Mouse (Mus musculus): Measurements from ENCODE around the gene Galnt17. TPM values are rescaled to one million over a fixed set of nuclear protein-coding genes. Genes with fewer than 3 reads are reported as not detected.

Gene Galnt17
- polyA plus RNA-seq, 1 experiment = 0.08 TPM

GRCm38 (mm10) chr5:131315016-131315415, 6.7 kb upstream of the Galnt17 start:
- H3ac ChIP-seq (ENCODE audit: control insufficient read depth, insufficient read length) = no peak overlapping the region
- no peak overlapping the region for H3K4me2 ChIP-seq (ENCODE audit: low read depth)
- H3K36me3 ChIP-seq (ENCODE audit: control insufficient read depth, insufficient read depth) = no peaks in the 10 kb centered on the region

DNA sequence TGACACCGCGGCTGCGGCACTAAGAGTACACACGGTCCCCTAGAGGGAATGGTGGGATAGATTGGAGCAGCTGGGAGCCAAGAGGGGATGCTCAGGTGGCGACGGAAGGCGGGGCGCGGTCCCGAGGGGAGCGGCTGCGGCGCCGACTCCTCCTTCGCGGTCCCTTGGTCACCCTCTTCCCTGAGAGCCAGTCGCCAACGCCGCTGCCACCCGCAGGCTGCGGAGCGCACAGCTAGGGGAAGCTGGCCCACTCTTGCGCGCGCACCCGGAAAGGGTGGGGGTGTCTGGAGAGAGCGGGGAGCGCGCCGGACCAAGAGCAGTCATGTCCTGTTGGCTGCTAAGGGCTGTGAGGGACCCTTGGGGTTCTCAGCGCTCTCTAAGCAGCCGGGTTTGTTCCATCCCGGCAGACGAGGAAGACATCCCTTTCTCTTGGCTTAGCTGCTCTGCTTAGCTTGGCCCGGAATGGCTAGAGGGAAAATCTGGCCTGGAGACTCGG, 593 bp downstream of the Galnt17 start:
- no peak overlapping the region for H3K4me3 ChIP-seq
- H3K36me3 ChIP-seq (ENCODE audit: control insufficient read depth, insufficient read depth) = no peaks in the 10 kb centered on the region
- no peak overlapping the region for H3K4me2 ChIP-seq (ENCODE audit: low read depth)
- TF ChIP-seq E2F4 (IDR thresholded peaks at IDR 0.05; ENCODE audit: insufficient read depth) (no peak), TCF12 (IDR thresholded peaks at IDR 0.05; ENCODE audit: insufficient read depth, poor library complexity, severe bottlenecking) (no peak), CEBPB (IDR thresholded peaks at IDR 0.05; ENCODE audit: insufficient read depth, poor library complexity, severe bottlenecking) (no peak), MYOG (IDR thresholded peaks at IDR 0.05; ENCODE audit: control insufficient read depth in 1 of 3, insufficient read depth in 1 of 3, insufficient read length in 2 of 3, low read depth in 2 of 3) (no peak), REST (IDR thresholded peaks at IDR 0.05; ENCODE audit: insufficient read depth, insufficient read length) (no peak), POLR2A (IDR thresholded peaks at IDR 0.05; ENCODE audit: insufficient read length, low read depth) (no peak), POLR2AphosphoS2 (IDR thresholded peaks at IDR 0.05; ENCODE audit: insufficient read length, low read depth) (no peak)
- H3K79me2 ChIP-seq (ENCODE audit: control insufficient read depth, insufficient read depth) = no peaks in the 10 kb centered on the region
- H3K27me3 ChIP-seq (ENCODE audit: control insufficient read depth, insufficient read depth, insufficient read length) = no peaks in the 10 kb centered on the region
- H3ac ChIP-seq (ENCODE audit: control insufficient read depth, insufficient read length) = no peak overlapping the region

More at GRCm38 (mm10) chr5:131315016-131315415, 6.7 kb upstream of the Galnt17 start:
- no peaks in the 10 kb centered on the region for H3K79me2 ChIP-seq (ENCODE audit: control insufficient read depth, insufficient read depth)
- H3K4me3 ChIP-seq = no peak overlapping the region
- no peaks in the 10 kb centered on the region for H3K27me3 ChIP-seq (ENCODE audit: control insufficient read depth, insufficient read depth, insufficient read length)
- TF ChIP-seq E2F4 (IDR thresholded peaks at IDR 0.05; ENCODE audit: insufficient read depth) = no peak
- no peak for TF ChIP-seq TCF3 (IDR thresholded peaks at IDR 0.05; ENCODE audit: insufficient read length, low read depth)
- no peak for TF ChIP-seq POLR2AphosphoS2 (IDR thresholded peaks at IDR 0.05; ENCODE audit: insufficient read length, low read depth)
- TF ChIP-seq POLR2A (IDR thresholded peaks at IDR 0.05; ENCODE audit: insufficient read length, low read depth) = no peak
- no peak for TF ChIP-seq CEBPB (IDR thresholded peaks at IDR 0.05; ENCODE audit: insufficient read depth, poor library complexity, severe bottlenecking)
- no peak for TF ChIP-seq TCF12 (IDR thresholded peaks at IDR 0.05; ENCODE audit: insufficient read depth, poor library complexity, severe bottlenecking)
- TF ChIP-seq MAX (IDR thresholded peaks at IDR 0.05; ENCODE audit: low read depth) = no peak
- TF ChIP-seq SRF (IDR thresholded peaks at IDR 0.05; ENCODE audit: control insufficient read depth, insufficient read length, low read depth) = no peak
- TF ChIP-seq USF1 (IDR thresholded peaks at IDR 0.05; ENCODE audit: low read depth) = no peak
- TF ChIP-seq REST (IDR thresholded peaks at IDR 0.05; ENCODE audit: insufficient read depth, insufficient read length) = no peak
- no peak for TF ChIP-seq MYOG (IDR thresholded peaks at IDR 0.05; ENCODE audit: control insufficient read depth in 1 of 3, insufficient read depth in 1 of 3, insufficient read length in 2 of 3, low read depth in 2 of 3)
- TF ChIP-seq MYOD1 (IDR thresholded peaks at IDR 0.05; ENCODE audit: control insufficient read depth in 1 of 3, insufficient read length in 2 of 3, low read depth in 2 of 3) = no peak

GRCm38 (mm10) chr5:131306908-131307655, 1.2 kb downstream of the Galnt17 start:
- Histone ChIP-seq H3K36me3 (ENCODE audit: control insufficient read depth, insufficient read depth) (no peaks in the 10 kb centered on the region), H3K79me2 (ENCODE audit: control insufficient read depth, insufficient read depth) (no peaks in the 10 kb centered on the region), H3K4me3 (no peak overlapping the region), H3K27me3 (ENCODE audit: control insufficient read depth, insufficient read depth, insufficient read length) (no peaks in the 10 kb centered on the region), H3ac (ENCODE audit: control insufficient read depth, insufficient read length) (no peak overlapping the region), H3K4me2 (ENCODE audit: low read depth) (no peak overlapping the region)
- TF ChIP-seq MYOD1 (IDR thresholded peaks at IDR 0.05; ENCODE audit: control insufficient read depth in 1 of 3, insufficient read length in 2 of 3, low read depth in 2 of 3) (no peak), POLR2AphosphoS2 (IDR thresholded peaks at IDR 0.05; ENCODE audit: insufficient read length, low read depth) (no peak), USF1 (IDR thresholded peaks at IDR 0.05; ENCODE audit: low read depth) (no peak), TCF12 (IDR thresholded peaks at IDR 0.05; ENCODE audit: insufficient read depth, poor library complexity, severe bottlenecking) (no peak), POLR2A (IDR thresholded peaks at IDR 0.05; ENCODE audit: insufficient read length, low read depth) (no peak), MYOG (IDR thresholded peaks at IDR 0.05; ENCODE audit: control insufficient read depth in 1 of 3, insufficient read depth in 1 of 3, insufficient read length in 2 of 3, low read depth in 2 of 3) (no peak), CEBPB (IDR thresholded peaks at IDR 0.05; ENCODE audit: insufficient read depth, poor library complexity, severe bottlenecking) (no peak), MAX (IDR thresholded peaks at IDR 0.05; ENCODE audit: low read depth) (no peak), SRF (IDR thresholded peaks at IDR 0.05; ENCODE audit: control insufficient read depth, insufficient read length, low read depth) (no peak), TCF3 (IDR thresholded peaks at IDR 0.05; ENCODE audit: insufficient read length, low read depth) (no peak), REST (IDR thresholded peaks at IDR 0.05; ENCODE audit: insufficient read depth, insufficient read length) (no peak), E2F4 (IDR thresholded peaks at IDR 0.05; ENCODE audit: insufficient read depth) (no peak)

DNA sequence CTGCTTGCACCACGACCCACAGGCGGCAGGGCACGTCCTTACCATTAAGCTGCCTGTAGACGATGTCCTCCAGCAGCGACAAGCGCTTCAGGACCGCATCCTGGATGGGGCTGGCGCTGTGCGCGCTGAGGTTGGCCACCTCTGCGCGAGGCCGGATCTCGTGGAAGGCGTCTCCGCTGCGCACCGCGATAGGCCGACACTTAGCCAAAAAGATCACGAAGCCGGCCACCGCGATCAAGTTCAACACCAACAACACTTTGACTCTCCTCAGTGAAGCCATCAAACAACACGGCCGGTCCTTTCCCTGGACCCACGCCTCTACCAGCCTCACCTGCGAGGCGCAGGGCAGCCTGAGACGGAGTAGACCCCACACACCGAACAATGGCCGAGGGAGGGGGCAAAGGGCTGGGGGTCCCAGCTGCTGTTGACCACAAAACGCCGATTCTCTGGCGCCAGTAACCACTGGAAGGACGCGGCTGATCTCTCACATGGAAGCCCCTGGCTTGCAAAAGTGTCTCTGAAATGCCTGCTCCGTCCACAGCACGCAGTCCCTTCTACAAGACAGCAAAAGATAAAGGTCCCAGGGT, 1.9 kb downstream of the Galnt17 start:
- H3K4me2 ChIP-seq (ENCODE audit: low read depth) = no peak overlapping the region
- H3ac ChIP-seq (ENCODE audit: control insufficient read depth, insufficient read length) = no peak overlapping the region
- no peak overlapping the region for H3K4me3 ChIP-seq
- H3K36me3 ChIP-seq (ENCODE audit: control insufficient read depth, insufficient read depth) = no peaks in the 10 kb centered on the region
- TF ChIP-seq MYOG (IDR thresholded peaks at IDR 0.05; ENCODE audit: control insufficient read depth in 1 of 3, insufficient read depth in 1 of 3, insufficient read length in 2 of 3, low read depth in 2 of 3) (no peak), POLR2A (IDR thresholded peaks at IDR 0.05; ENCODE audit: insufficient read length, low read depth) (no peak), USF1 (IDR thresholded peaks at IDR 0.05; ENCODE audit: low read depth) (no peak), SRF (IDR thresholded peaks at IDR 0.05; ENCODE audit: control insufficient read depth, insufficient read length, low read depth) (no peak), REST (IDR thresholded peaks at IDR 0.05; ENCODE audit: insufficient read depth, insufficient read length) (no peak), CEBPB (IDR thresholded peaks at IDR 0.05; ENCODE audit: insufficient read depth, poor library complexity, severe bottlenecking) (no peak), E2F4 (IDR thresholded peaks at IDR 0.05; ENCODE audit: insufficient read depth) (no peak), TCF3 (IDR thresholded peaks at IDR 0.05; ENCODE audit: insufficient read length, low read depth) (no peak), TCF12 (IDR thresholded peaks at IDR 0.05; ENCODE audit: insufficient read depth, poor library complexity, severe bottlenecking) (no peak)
- H3K27me3 ChIP-seq (ENCODE audit: control insufficient read depth, insufficient read depth, insufficient read length) = no peaks in the 10 kb centered on the region
- H3K79me2 ChIP-seq (ENCODE audit: control insufficient read depth, insufficient read depth) = no peaks in the 10 kb centered on the region

All from myocyte (in vitro differentiated cells).